Mouse (Mus musculus) cerebellum, postnatal 10 days (tissue): Measurements from ENCODE around the gene Cxcl13.
A peak's percentile ranks its signal among the peaks of the same experiment; 100 is the strongest.

Experiments
- DNase-seq, 2 experiments: peaks; one replicate each; pipeline ENCODE4 v3.0.0; 2021; ENCODE audit warnings: mixed read lengths in 2 of 2

Gene Cxcl13

DNA sequence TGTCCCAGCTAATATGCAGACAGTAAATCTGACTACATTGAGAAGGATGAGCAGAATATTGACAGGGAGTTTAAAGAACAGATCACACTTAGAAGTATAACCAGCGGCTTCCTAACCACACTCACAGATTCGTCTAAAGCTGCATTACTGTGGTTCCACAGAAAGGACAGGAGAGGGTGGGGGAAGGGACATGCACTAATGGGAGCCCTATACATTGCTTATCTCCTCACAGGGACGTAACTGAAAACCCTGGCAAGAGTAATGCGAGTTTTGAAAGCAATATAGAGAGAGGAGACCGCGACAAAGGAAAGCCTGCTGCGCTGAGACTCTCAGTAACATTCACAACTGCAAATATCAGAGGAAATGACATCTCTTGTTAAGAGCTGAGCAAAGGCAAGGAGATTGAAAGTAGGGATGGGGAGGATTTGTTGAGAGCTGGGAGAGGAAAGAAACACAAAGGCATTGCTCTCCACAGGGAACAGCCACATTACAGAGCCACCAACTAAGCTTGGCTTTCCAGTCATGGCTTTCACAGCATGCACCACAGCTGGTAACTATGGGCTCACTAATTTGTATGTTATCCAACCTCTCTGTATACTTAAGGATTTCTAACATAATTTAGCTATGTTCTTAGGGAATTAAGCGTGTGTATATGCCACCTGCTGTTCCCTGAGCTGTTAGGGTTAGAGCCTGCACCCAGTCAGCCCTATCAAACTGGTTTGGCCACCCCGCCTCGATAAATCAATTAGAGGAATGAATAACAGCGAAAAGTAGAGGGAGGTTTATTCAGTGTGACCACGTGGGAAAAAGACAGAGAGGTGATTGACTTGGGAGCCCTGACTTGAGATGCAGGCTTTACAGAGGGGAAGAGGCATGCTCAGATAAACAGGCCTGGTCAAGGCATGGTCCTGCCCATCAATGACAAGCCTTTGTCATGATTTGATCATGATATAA, 34.9 kb downstream of the Cxcl13 start:
- peak in 1 of 2 experiments; percentile 2 for DNase-seq

DNA sequence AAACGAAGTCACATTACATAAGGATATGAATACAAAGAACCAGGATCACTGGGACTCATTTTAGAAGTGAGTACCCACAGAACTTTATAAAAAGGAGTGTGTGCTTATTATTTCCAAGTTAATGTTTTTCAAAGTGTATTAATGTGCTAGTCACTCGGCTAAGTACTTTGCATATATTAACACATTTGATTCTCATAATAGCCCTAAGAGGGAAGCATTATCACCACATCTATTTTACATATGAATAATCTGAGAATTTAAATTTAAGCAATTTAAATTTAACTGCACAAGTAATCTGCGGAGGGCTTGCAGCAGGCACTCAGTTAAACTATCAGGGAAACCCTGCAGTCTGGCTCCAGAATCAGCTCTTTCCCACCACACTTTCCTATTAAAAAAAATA, 40.5 kb downstream of the Cxcl13 start:
- no peak for DNase-seq

GRCm38 (mm10) chr5:96003348-96003747, 46.6 kb downstream of the Cxcl13 start:
- no peak for DNase-seq

- no peak for DNase-seq
Measured at GRCm38 (mm10) chr5:96008274-96008842, 51.6 kb downstream of the Cxcl13 start.

DNA sequence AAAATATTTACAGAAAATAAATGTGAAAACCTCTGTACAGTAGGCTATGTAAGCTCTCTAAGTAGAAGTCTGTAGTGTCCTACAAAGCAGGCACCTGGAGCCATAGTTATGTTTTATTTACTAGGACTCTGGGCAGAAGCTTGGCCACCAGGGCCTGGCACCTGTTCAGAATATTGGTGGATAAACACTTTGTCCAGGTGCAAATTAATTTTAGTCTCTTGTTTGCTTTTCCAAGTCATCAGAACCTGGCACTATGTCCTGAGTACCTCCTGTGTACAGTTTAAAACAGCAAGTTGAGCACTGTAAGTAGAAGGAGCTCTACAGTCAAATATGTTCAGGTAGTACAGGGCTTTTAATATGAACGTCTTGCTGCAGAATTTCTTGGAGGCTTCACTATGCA, 52.3 kb downstream of the Cxcl13 start:
- DNase-seq: peak in 1 of 2 experiments; percentile 3
